Mouse (Mus musculus): ENCODE results near the gene Stk4.

DNA sequence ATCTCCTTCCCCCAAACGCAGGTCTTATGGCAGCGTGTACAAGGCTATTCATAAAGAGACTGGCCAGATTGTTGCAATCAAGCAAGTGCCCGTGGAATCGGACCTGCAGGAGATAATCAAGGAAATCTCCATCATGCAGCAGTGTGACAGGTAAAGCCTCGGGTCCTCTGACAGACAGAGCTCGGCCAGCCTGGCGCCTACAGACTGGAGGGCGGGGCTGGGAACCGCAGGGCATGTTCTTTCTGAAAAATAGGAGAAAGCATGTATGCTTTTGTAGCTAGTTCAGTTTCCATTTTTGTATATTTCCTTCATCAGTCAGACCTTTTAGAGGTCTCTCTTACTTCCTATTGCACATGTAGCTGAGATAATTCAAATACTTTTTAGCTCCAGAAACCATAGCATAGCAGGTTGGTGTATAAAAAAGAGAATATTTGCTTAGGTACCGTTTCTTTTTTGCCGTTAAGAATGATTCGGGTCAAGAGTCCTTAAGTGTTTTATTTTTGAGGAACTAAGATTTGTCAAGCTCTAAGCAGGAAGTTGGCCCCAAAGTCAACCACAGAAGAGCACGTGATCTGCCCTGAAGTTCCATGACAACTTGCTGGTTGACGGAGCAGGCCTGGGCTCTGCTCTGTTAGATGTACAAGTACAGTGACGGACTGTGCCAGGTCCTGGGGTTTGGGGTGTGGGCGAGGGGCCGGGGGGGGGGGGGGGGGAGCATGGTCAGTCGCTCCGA, 13.7 kb downstream of the Stk4 start:
- TF ChIP-seq POLR2A (IDR thresholded peaks at IDR 0.05; ENCODE audit: control insufficient read depth, low read depth, low read length) (no peak), CTCF (IDR thresholded peaks at IDR 0.05; ENCODE audit: control insufficient read depth, insufficient read depth, insufficient replicate concordance, low read depth, low read length) (no peak)

Data from testis, adult 2 months (tissue).